Mouse (Mus musculus): ENCODE data around the gene Hist2h4. TPM values are rescaled to one million over a fixed set of nuclear protein-coding genes. Genes with fewer than 3 reads are reported as not detected.
"Not testable (repeated sequence)": the region's sequence is repeated elsewhere in the genome, so short reads cannot be mapped to it uniquely, and the experiment has no call there.

The Hist2h4 gene
- polyA plus RNA-seq, 2 experiments, result 6.4 to 8.5 TPM

DNA sequence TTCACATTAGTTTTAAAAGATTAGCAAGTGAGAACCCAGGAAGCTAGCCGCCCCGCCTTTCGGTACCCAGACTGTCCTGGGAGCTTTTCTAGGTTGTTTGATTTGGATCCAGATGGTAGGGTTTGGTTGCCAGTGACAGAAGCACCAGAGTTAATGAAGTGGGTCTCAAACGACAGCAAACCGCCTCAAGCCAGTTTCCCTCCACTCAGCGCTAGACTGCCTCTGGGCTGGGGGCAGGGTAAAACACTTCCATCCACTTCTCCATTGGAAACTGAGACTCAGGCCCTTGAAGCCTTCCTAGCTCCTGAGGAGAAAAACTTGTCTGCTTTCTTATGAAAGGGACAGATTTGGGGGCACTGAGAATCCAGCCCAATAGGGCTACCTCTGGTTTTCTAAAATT, 29.5 kb upstream of the Hist2h4 start:
- H3K36me3 ChIP-seq (ENCODE audit: control insufficient read depth, insufficient read depth, low read length), result no peaks in the 10 kb centered on the region
- no peaks in the 10 kb centered on the region for H3K27me3 ChIP-seq (ENCODE audit: control insufficient read depth, insufficient read depth, low read length)
- TF ChIP-seq POLR2A (IDR thresholded peaks at IDR 0.05; ENCODE audit: borderline replicate concordance, extremely low read depth, insufficient read depth, insufficient read length), result no peak
- H3K9ac ChIP-seq (ENCODE audit: low read depth, low read length, severe bottlenecking), result no peak overlapping the region
- H3K4me3 ChIP-seq (replicated peaks; ENCODE audit: low read length), result no peak overlapping the region
- H3K27ac ChIP-seq (replicated peaks; ENCODE audit: low read depth, low read length), result no peak overlapping the region
- DNase-seq (ENCODE audit: low spot score) (no peak), ATAC-seq (ENCODE audit: low FRiP score, low read depth) (no peak)
- H3K4me2 ChIP-seq (replicated peaks; ENCODE audit: low read depth, low read length, severe bottlenecking), result no peak overlapping the region
- no peaks in the 10 kb centered on the region for H3K4me1 ChIP-seq (ENCODE audit: control insufficient read depth, insufficient read depth, low read length)
- WGBS, result 40% methylated on average over 6 of the region's 6 CpGs
- no peaks in the 10 kb centered on the region for H3K9me3 ChIP-seq (ENCODE audit: control insufficient read depth, low read length)

- not testable (repeated sequence) for H3K27ac ChIP-seq (replicated peaks; ENCODE audit: low read depth, low read length); H3K9me3 ChIP-seq (ENCODE audit: control insufficient read depth, low read length)
Observed at GRCm38 (mm10) chr3:96290727-96291126, 27.6 kb upstream of the Hist2h4 start.

GRCm38 (mm10) chr3:96289201-96289600, 26.1 kb upstream of the Hist2h4 start:
- H3K9me3 ChIP-seq (ENCODE audit: control insufficient read depth, low read length), result no peaks in the 10 kb centered on the region
- no peak overlapping the region for H3K4me3 ChIP-seq (replicated peaks; ENCODE audit: low read length)
- no peaks in the 10 kb centered on the region for H3K27me3 ChIP-seq (ENCODE audit: control insufficient read depth, insufficient read depth, low read length)
- ATAC-seq (ENCODE audit: low FRiP score, low read depth), result no peak
- H3K27ac ChIP-seq (replicated peaks; ENCODE audit: low read depth, low read length), result no peak overlapping the region
- no peak overlapping the region for H3K9ac ChIP-seq (ENCODE audit: low read depth, low read length, severe bottlenecking)
- WGBS, result 71% methylated on average over 3 of the region's 3 CpGs
- TF ChIP-seq POLR2A (IDR thresholded peaks at IDR 0.05; ENCODE audit: borderline replicate concordance, extremely low read depth, insufficient read depth, insufficient read length), result no peak
- no peak for DNase-seq (ENCODE audit: low spot score)
- H3K4me1 ChIP-seq (ENCODE audit: control insufficient read depth, insufficient read depth, low read length), result no peaks in the 10 kb centered on the region
- H3K4me2 ChIP-seq (replicated peaks; ENCODE audit: low read depth, low read length, severe bottlenecking), result no peak overlapping the region
- H3K36me3 ChIP-seq (ENCODE audit: control insufficient read depth, insufficient read depth, low read length), result no peaks in the 10 kb centered on the region

More at GRCm38 (mm10) chr3:96290727-96291126, 27.6 kb upstream of the Hist2h4 start:
- not testable (repeated sequence) for H3K4me3 ChIP-seq (replicated peaks; ENCODE audit: low read length); DNase-seq (ENCODE audit: low spot score); H3K36me3 ChIP-seq (ENCODE audit: control insufficient read depth, insufficient read depth, low read length); H3K27me3 ChIP-seq (ENCODE audit: control insufficient read depth, insufficient read depth, low read length); ATAC-seq (ENCODE audit: low FRiP score, low read depth); H3K9ac ChIP-seq (ENCODE audit: low read depth, low read length, severe bottlenecking); H3K4me2 ChIP-seq (replicated peaks; ENCODE audit: low read depth, low read length, severe bottlenecking); H3K4me1 ChIP-seq (ENCODE audit: control insufficient read depth, insufficient read depth, low read length)
- WGBS, result 92% methylated on average over 3 of the region's 3 CpGs

GRCm38 (mm10) chr3:96287334-96287733, 24.2 kb upstream of the Hist2h4 start:
- DNase-seq (ENCODE audit: low spot score); H3K4me1 ChIP-seq (ENCODE audit: control insufficient read depth, insufficient read depth, low read length); ATAC-seq (ENCODE audit: low FRiP score, low read depth); H3K4me2 ChIP-seq (replicated peaks; ENCODE audit: low read depth, low read length, severe bottlenecking); H3K36me3 ChIP-seq (ENCODE audit: control insufficient read depth, insufficient read depth, low read length); H3K9ac ChIP-seq (ENCODE audit: low read depth, low read length, severe bottlenecking); H3K27me3 ChIP-seq (ENCODE audit: control insufficient read depth, insufficient read depth, low read length); H3K4me3 ChIP-seq (replicated peaks; ENCODE audit: low read length); H3K9me3 ChIP-seq (ENCODE audit: control insufficient read depth, low read length); H3K27ac ChIP-seq (replicated peaks; ENCODE audit: low read depth, low read length): not testable (repeated sequence)
- 92% methylated on average over 11 of the region's 11 CpGs for WGBS

DNA sequence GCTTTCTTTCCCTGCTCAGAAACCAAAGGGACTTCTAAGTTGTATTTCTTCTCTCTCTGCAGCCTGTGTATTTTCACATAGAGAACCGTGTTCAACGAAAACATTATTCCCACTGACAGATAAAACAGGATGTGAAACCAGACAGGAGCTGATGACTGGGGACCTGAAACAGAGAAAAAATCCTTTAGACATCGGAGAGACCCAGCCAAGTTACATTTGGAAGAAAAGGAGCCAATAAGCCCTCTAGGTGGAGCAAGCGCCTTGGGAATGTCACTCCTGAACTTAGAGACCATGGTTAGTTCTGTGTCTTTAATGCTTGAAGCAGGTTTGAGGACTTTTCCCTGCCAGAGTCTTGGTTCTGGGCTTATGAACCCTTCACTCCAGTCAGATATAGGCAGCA, 21.3 kb upstream of the Hist2h4 start:
- no peak overlapping the region for H3K27ac ChIP-seq (replicated peaks; ENCODE audit: low read depth, low read length)
- H3K4me3 ChIP-seq (replicated peaks; ENCODE audit: low read length), result no peak overlapping the region
- no peaks in the 10 kb centered on the region for H3K36me3 ChIP-seq (ENCODE audit: control insufficient read depth, insufficient read depth, low read length)
- no peaks in the 10 kb centered on the region for H3K9me3 ChIP-seq (ENCODE audit: control insufficient read depth, low read length)
- no peak for TF ChIP-seq POLR2A (IDR thresholded peaks at IDR 0.05; ENCODE audit: borderline replicate concordance, extremely low read depth, insufficient read depth, insufficient read length)
- no peaks in the 10 kb centered on the region for H3K27me3 ChIP-seq (ENCODE audit: control insufficient read depth, insufficient read depth, low read length)
- WGBS, result 19% methylated on average over 4 of the region's 4 CpGs
- no peak overlapping the region for H3K4me2 ChIP-seq (replicated peaks; ENCODE audit: low read depth, low read length, severe bottlenecking)
- peak; percentile 70 for DNase-seq (ENCODE audit: low spot score)
- H3K4me1 ChIP-seq (ENCODE audit: control insufficient read depth, insufficient read depth, low read length), result no peaks in the 10 kb centered on the region
- no peak for ATAC-seq (ENCODE audit: low FRiP score, low read depth)
- no peak overlapping the region for H3K9ac ChIP-seq (ENCODE audit: low read depth, low read length, severe bottlenecking)

DNA sequence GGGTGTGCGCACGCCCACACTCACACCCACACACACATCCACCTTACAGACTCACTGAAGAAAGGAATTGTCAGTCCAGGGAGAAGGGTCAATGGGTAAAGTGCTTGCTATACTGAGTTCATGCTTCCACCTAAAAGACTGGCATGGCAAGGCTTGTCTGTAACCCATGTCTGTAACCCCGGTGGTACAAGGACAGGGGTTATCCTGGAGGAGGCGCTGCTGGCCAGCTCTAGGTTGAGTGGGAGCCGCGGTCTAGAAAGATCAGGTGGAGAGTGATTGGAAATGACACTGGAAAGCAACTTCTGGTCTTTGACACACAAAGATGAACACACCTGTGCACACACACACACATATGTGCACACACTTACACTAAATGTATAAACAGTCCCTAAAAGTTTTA, 17.5 kb upstream of the Hist2h4 start:
- no peak for DNase-seq (ENCODE audit: low spot score)
- no peak for TF ChIP-seq POLR2A (IDR thresholded peaks at IDR 0.05; ENCODE audit: borderline replicate concordance, extremely low read depth, insufficient read depth, insufficient read length)
- 58% methylated on average over 6 of the region's 6 CpGs for whole genome bisulfite sequencing
- no peaks in the 10 kb centered on the region for H3K9me3 ChIP-seq (ENCODE audit: control insufficient read depth, low read length)
- no peak overlapping the region for H3K4me2 ChIP-seq (replicated peaks; ENCODE audit: low read depth, low read length, severe bottlenecking)
- H3K9ac ChIP-seq (ENCODE audit: low read depth, low read length, severe bottlenecking), result no peak overlapping the region
- no peak for ATAC-seq (ENCODE audit: low FRiP score, low read depth)
- H3K27ac ChIP-seq (replicated peaks; ENCODE audit: low read depth, low read length), result no peak overlapping the region
- no peaks in the 10 kb centered on the region for H3K27me3 ChIP-seq (ENCODE audit: control insufficient read depth, insufficient read depth, low read length)
- H3K4me3 ChIP-seq (replicated peaks; ENCODE audit: low read length), result no peak overlapping the region
- no peaks in the 10 kb centered on the region for H3K36me3 ChIP-seq (ENCODE audit: control insufficient read depth, insufficient read depth, low read length)
- peaks cover 3% of the 10 kb centered on the region; the same call in 1 of the 2 replicates for H3K4me1 ChIP-seq (ENCODE audit: control insufficient read depth, insufficient read depth, low read length)

All from limb, embryonic 14.5 days (tissue).